ENCODE assay signal across 30 mouse cellular contexts in the genomic region with DNA sequence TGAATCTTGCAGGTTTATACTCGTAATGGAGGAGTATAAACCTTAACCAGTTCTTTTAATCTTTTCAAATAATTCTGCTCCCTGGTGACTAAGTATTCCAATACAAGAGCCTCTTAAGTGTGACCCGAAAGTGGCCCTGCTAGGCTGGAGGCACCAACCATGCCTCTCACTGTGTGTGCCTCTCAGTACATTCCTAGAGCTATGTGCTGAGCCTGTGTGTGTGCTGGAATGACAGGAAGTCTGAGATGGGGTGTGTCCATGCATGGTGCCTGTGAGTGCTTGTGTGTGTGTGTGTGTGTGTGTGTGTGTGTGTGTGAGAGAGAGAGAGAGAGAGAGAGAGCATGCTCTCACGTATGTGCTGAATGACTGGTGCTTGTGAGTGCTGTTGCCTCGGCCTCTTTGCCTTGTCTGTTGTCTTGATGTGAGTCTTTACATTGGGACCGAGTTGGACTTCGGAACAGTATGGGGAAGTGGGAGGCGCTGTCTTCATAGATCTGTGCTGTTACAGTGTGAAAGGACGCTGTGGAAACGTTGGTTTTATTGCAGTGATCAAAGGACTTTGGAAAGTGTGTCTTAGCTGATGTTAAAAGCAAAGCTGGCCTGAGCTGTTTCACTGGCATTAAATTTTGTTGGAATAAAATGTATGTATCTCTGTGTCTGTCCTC. TPM values are rescaled to one million over a fixed set of nuclear protein-coding genes. Genes with fewer than 3 reads are reported as not detected.
DNase-seq lines count a peak whose midpoint lies in the region; ATAC-seq and TF ChIP-seq lines count a peak whose summit lies in the region.
"Had no signal": no experiment of that assay in that cellular context is flagged by ENCODE, and none has a peak within 500 bp of the region (broad histone marks: within the 10 kb centered on the region; RNA-seq: fewer than 3 reads in every experiment).

No protein-coding gene starts in this region.

- TF ChIP-seq EP300 in lung, postnatal 0 days (IDR thresholded peaks at IDR 0.05): peak; percentile 74

- no peak overlapping the region for H3K27ac ChIP-seq in intestine, embryonic 14.5 days (ENCODE audit: low read depth)
- H3K27ac ChIP-seq in intestine, postnatal 0 days (ENCODE audit: low read depth, low read length): peak overlapping the region; percentile 77
- H3K27ac ChIP-seq in lung, postnatal 0 days (ENCODE audit: low read length): 0 out of 2 replicates have a peak overlapping the region, but pooled peaks have one; percentile 44
- no peak overlapping the region for H3K27ac ChIP-seq in kidney, embryonic 15.5 days
- H3K27ac ChIP-seq in kidney, adult 2 months (ENCODE audit: insufficient read depth, low read depth, low read length): no peak overlapping the region
- H3K27ac ChIP-seq: embryonic facial prominence, embryonic 13.5 days; forebrain, embryonic 10.5 days; gastrocnemius, adult 2 months; heart, adult 2 months; heart, embryonic 13.5 days; hindbrain, embryonic 12.5 days; hindbrain, postnatal 0 days; kidney, postnatal 0 days; liver, embryonic 14.5 days; midbrain, embryonic 10.5 days; midbrain, embryonic 15.5 days had no signal

- no peaks in the 10 kb centered on the region for H3K36me3 ChIP-seq in intestine, embryonic 14.5 days (ENCODE audit: control insufficient read depth, insufficient read depth, low read length)
- H3K36me3 ChIP-seq in intestine, postnatal 0 days (ENCODE audit: control insufficient read depth, insufficient read depth): peaks cover 9% of the 10 kb centered on the region; the same call in 1 of the 2 replicates
- H3K36me3 ChIP-seq in lung, postnatal 0 days (ENCODE audit: insufficient read depth, low read length): no peaks in the 10 kb centered on the region
- H3K36me3 ChIP-seq in kidney, embryonic 15.5 days: no peaks in the 10 kb centered on the region
- no peaks in the 10 kb centered on the region for H3K36me3 ChIP-seq in kidney, adult 2 months (ENCODE audit: control insufficient read depth, insufficient read depth, low read length)
- H3K36me3 ChIP-seq: embryonic facial prominence, embryonic 13.5 days; forebrain, embryonic 10.5 days; heart, embryonic 13.5 days; hindbrain, embryonic 12.5 days; midbrain, embryonic 10.5 days; midbrain, embryonic 15.5 days had no signal

- H3K9me3 ChIP-seq in intestine, embryonic 14.5 days (ENCODE audit: control insufficient read depth, low read length): peaks cover 3% of the 10 kb centered on the region; the same call in 1 of the 2 replicates
- no peaks in the 10 kb centered on the region for H3K9me3 ChIP-seq in intestine, postnatal 0 days (ENCODE audit: control insufficient read depth)
- H3K9me3 ChIP-seq in lung, postnatal 0 days (ENCODE audit: low read length): no peaks in the 10 kb centered on the region
- H3K9me3 ChIP-seq in kidney, embryonic 15.5 days (replicated peaks): no peaks in the 10 kb centered on the region
- H3K9me3 ChIP-seq: embryonic facial prominence, embryonic 13.5 days; heart, embryonic 13.5 days; hindbrain, embryonic 12.5 days; midbrain, embryonic 10.5 days; midbrain, embryonic 15.5 days had no signal

- 64% methylated on average over 9 of the region's 9 CpGs for whole genome bisulfite sequencing in intestine, embryonic 14.5 days
- WGBS in intestine, postnatal 0 days: 32% methylated on average over 9 of the region's 9 CpGs
- 43% methylated on average over 9 of the region's 9 CpGs for WGBS in lung, postnatal 0 days
- WGBS in kidney, embryonic 15.5 days: 64% methylated on average over 9 of the region's 9 CpGs
- WGBS in kidney, adult 2 months: 65% methylated on average over 9 of the region's 9 CpGs

- no peak for DNase-seq in intestine, embryonic 14.5 days (ENCODE audit: low spot score)
- DNase-seq in lung, postnatal 0 days (ENCODE audit: low spot score): peak; percentile 86
- DNase-seq in lung, postnatal 4 days: peak; percentile 18 to 56
- DNase-seq in thymus, postnatal 36 days: no peak
- no peak for DNase-seq in retina, embryonic 14.5 days (ENCODE audit: low spot score)
- no peak for DNase-seq in kidney, adult 2 months
- DNase-seq: adrenal gland, postnatal 14 days; cerebellum, adult 11-12 months; cerebellum, postnatal 10 days; gastrocnemius, adult 2 months; heart, adult 2 months; heart, postnatal 14 days; kidney, adult 18-20 months; kidney, postnatal 4 days; layer of hippocampus, adult 9-11 months; liver; right cerebral cortex, postnatal 4 days; thymus, postnatal 25 days had no signal

- no peak for TF ChIP-seq CTCF in intestine, postnatal 0 days (IDR thresholded peaks at IDR 0.05; ENCODE audit: low read depth)
- no peak for TF ChIP-seq CTCF in lung, postnatal 0 days (IDR thresholded peaks at IDR 0.05)
- no peak for TF ChIP-seq CTCF in kidney, adult 2 months (conservative IDR thresholded peaks at IDR 0.05; ENCODE audit: insufficient read depth, insufficient read length, low read depth, low read length)

- no peak for TF ChIP-seq POLR2A in kidney, adult 2 months (IDR thresholded peaks at IDR 0.05; ENCODE audit: low read depth, low read length)

- no peak overlapping the region for H3K9ac ChIP-seq in intestine, embryonic 14.5 days (ENCODE audit: low read length)
- peak overlapping the region; percentile 31; the same call in 1 of the 2 replicates for H3K9ac ChIP-seq in intestine, postnatal 0 days (ENCODE audit: low read depth, low read length)
- no peak overlapping the region for H3K9ac ChIP-seq in lung, postnatal 0 days (replicated peaks; ENCODE audit: low read depth)
- no peak overlapping the region for H3K9ac ChIP-seq in kidney, embryonic 15.5 days
- H3K9ac ChIP-seq: embryonic facial prominence, embryonic 13.5 days; heart, embryonic 13.5 days; hindbrain, embryonic 12.5 days; liver, embryonic 14.5 days; midbrain, embryonic 15.5 days had no signal

- H3K27me3 ChIP-seq in intestine, embryonic 14.5 days (replicated peaks; ENCODE audit: control insufficient read depth, insufficient read depth, low read length): no peaks in the 10 kb centered on the region
- H3K27me3 ChIP-seq in intestine, postnatal 0 days (replicated peaks; ENCODE audit: control insufficient read depth, insufficient read depth, low read length): no peaks in the 10 kb centered on the region
- H3K27me3 ChIP-seq in lung, postnatal 0 days (replicated peaks; ENCODE audit: insufficient read depth, low read length): no peaks in the 10 kb centered on the region
- no peaks in the 10 kb centered on the region for H3K27me3 ChIP-seq in kidney, embryonic 15.5 days
- H3K27me3 ChIP-seq in kidney, adult 2 months (replicated peaks; ENCODE audit: control insufficient read depth, insufficient read depth, low read length): no peaks in the 10 kb centered on the region
- H3K27me3 ChIP-seq: embryonic facial prominence, embryonic 13.5 days; heart, embryonic 13.5 days; hindbrain, embryonic 12.5 days; midbrain, embryonic 15.5 days had no signal

- peak; percentile 72; the same call in 1 of the 2 replicates for ATAC-seq in intestine, embryonic 14.5 days (replicated peaks; ENCODE audit: low FRiP score, low TSS enrichment, low read depth)
- ATAC-seq in intestine, postnatal 0 days: peak; percentile 94
- peak; percentile 98 for ATAC-seq in lung, postnatal 0 days
- ATAC-seq in kidney, embryonic 15.5 days (replicated peaks; ENCODE audit: low FRiP score): no peak
- ATAC-seq: forebrain, embryonic 16.5 days; hindbrain, postnatal 0 days; midbrain, embryonic 15.5 days had no signal

- H3K4me1 ChIP-seq in intestine, embryonic 14.5 days (replicated peaks; ENCODE audit: control insufficient read depth, insufficient read depth, low read length): no peaks in the 10 kb centered on the region
- H3K4me1 ChIP-seq in intestine, postnatal 0 days (replicated peaks; ENCODE audit: control insufficient read depth, insufficient read depth, low read length): peaks cover 6% of the 10 kb centered on the region
- 0 out of 2 replicates have a peak, but pooled peaks cover 3% of the 10 kb centered on the region for H3K4me1 ChIP-seq in lung, postnatal 0 days (ENCODE audit: insufficient read depth, low read depth, low read length)
- 0 out of 2 replicates have a peak, but pooled peaks cover 8% of the 10 kb centered on the region for H3K4me1 ChIP-seq in kidney, embryonic 15.5 days
- H3K4me1 ChIP-seq in kidney, adult 2 months (ENCODE audit: control insufficient read depth, insufficient read depth, low read length): no peaks in the 10 kb centered on the region
- H3K4me1 ChIP-seq: embryonic facial prominence, embryonic 13.5 days; forebrain, embryonic 10.5 days; hindbrain, embryonic 12.5 days; midbrain, embryonic 10.5 days; midbrain, embryonic 15.5 days had no signal

- no peak overlapping the region for H3K4me2 ChIP-seq in intestine, embryonic 14.5 days (ENCODE audit: low read length)
- H3K4me2 ChIP-seq in intestine, postnatal 0 days (replicated peaks; ENCODE audit: low read depth): no peak overlapping the region; the same call in 1 of the 2 replicates
- no peak overlapping the region for H3K4me2 ChIP-seq in lung, postnatal 0 days (replicated peaks; ENCODE audit: low read depth, low read length)
- no peak overlapping the region for H3K4me2 ChIP-seq in kidney, embryonic 15.5 days
- H3K4me2 ChIP-seq: embryonic facial prominence, embryonic 13.5 days; heart, embryonic 13.5 days; hindbrain, embryonic 12.5 days; midbrain, embryonic 15.5 days had no signal

- H3K4me3 ChIP-seq in intestine, embryonic 14.5 days (ENCODE audit: low read depth, low read length): no peak overlapping the region
- no peak overlapping the region for H3K4me3 ChIP-seq in intestine, postnatal 0 days (ENCODE audit: low read depth, low read length)
- no peak overlapping the region for H3K4me3 ChIP-seq in lung, postnatal 0 days (ENCODE audit: low read depth, low read length)
- H3K4me3 ChIP-seq in kidney, embryonic 15.5 days (replicated peaks): no peak overlapping the region
- H3K4me3 ChIP-seq in kidney, adult 2 months (ENCODE audit: insufficient read depth, low read depth, low read length): no peak overlapping the region
- H3K4me3 ChIP-seq: embryonic facial prominence, embryonic 13.5 days; forebrain, embryonic 10.5 days; gastrocnemius, adult 2 months; heart, adult 2 months; heart, embryonic 13.5 days; hindbrain, embryonic 12.5 days; midbrain, embryonic 10.5 days; midbrain, embryonic 15.5 days had no signal

RNA-seq across cellular contexts. Expression of a gene that starts 37.6 kb away (rescaled TPM):
- 4.7 and 6.1 TPM in 2 replicates for polyA plus RNA-seq in intestine, embryonic 14.5 days (2014; fragmentation: Nextera tagmentation; extraction: Ambion mirVana)
- polyA plus RNA-seq in intestine, postnatal 0 days (2015; fragmentation: Nextera tagmentation; extraction: Ambion mirVana): 31.9 and 32.2 TPM in 2 replicates
- polyA plus RNA-seq in lung, postnatal 0 days (2015; fragmentation: Nextera tagmentation; extraction: Ambion mirVana): 24.0 and 32.4 TPM in 2 replicates
- polyA plus RNA-seq in kidney, embryonic 15.5 days (2015; fragmentation: Nextera tagmentation; extraction: Ambion mirVana): 10.9 and 11.8 TPM in 2 replicates
- polyA plus RNA-seq in kidney, adult 2 months (2012; rRNA removed): 35.5 and 37.3 TPM in 2 replicates

Comparison
In these comparisons a context has a peak if more than half of its experiments do, and no peak if none do; other contexts are left out.
1. H3K27ac ChIP-seq: peak in intestine, postnatal 0 days (single experiment) and lung, postnatal 0 days (single experiment); none in intestine, embryonic 14.5 days (single experiment), kidney, embryonic 15.5 days (single experiment) and kidney, adult 2 months (single experiment).
2. DNase-seq: peak in lung, postnatal 0 days (single experiment) and lung, postnatal 4 days (2 of 2); none in intestine, embryonic 14.5 days (single experiment), thymus, postnatal 36 days (0 of 2), retina, embryonic 14.5 days (single experiment) and kidney, adult 2 months (single experiment).